Mouse (Mus musculus) cerebellum, adult (tissue): ENCODE results near the gene Tmem59l.

Source experiments
- ATAC-seq: cut with Nextera tagmentation; 2 replicates; pipeline ENCODE4 v1.9.2; 2017; ENCODE audit warnings: mild to moderate bottlenecking, moderate library complexity, mixed read lengths; ENCODE audit not compliant: insufficient number of reproducible peaks, low FRiP score, low TSS enrichment

The Tmem59l gene

DNA sequence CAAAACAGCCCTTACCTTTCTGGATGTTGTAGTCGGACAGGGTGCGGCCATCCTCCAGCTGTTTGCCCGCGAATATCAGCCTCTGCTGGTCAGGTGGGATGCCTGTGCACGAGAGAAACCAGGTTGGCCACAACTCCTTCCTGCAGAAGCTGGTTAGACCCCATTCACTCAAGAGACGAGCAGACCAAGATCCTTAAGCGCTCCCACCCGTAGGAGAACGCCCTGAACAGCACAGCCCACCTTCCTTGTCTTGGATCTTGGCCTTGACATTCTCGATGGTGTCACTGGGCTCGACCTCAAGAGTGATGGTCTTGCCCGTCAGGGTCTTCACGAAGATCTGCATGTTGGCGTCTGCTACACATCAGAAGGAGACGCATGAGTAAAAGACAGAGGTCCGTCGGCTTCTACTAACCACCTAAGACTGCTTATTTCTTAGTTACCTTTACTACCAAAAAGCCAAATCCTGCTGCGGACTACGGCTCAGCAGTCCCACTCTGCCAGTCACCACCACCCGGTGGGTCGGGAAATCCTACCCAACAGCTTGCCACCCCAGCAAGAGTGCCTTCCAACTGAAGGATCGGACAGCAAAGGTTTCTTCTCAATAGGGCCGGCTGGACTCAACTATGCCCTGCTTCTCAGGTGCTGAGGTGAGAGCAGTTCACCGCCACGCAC is 22.3 kb upstream of the Tmem59l start:
- ATAC-seq: no peak

DNA sequence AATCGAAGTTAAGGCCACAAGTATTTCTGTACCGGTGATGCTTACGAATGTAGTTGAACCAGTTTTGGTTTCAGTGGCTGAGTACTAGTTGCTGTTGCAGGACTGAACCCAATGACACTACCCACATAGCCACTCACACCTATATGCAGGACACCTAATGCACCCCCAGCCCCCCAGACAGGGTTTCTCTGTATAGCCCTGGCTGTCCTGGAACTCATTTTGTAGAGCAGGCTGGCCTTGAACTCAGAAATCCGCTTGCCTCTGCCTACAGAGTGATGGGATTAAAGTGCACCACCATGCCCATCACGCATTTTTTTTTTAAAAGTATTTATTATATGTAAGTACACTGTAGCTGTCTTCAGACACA is 19.9 kb upstream of the Tmem59l start:
- ATAC-seq: no peak

GRCm38 (mm10) chr8:70506328-70507026 is 19.3 kb upstream of the Tmem59l start, which contains the start of gene Rex1bd:
Rex1bd (minus strand) TSS chr8:70506752.
- peak; percentile 34 for ATAC-seq

- ATAC-seq: no peak
Measured at GRCm38 (mm10) chr8:70505698-70506327, 18.7 kb upstream of the Tmem59l start.

DNA sequence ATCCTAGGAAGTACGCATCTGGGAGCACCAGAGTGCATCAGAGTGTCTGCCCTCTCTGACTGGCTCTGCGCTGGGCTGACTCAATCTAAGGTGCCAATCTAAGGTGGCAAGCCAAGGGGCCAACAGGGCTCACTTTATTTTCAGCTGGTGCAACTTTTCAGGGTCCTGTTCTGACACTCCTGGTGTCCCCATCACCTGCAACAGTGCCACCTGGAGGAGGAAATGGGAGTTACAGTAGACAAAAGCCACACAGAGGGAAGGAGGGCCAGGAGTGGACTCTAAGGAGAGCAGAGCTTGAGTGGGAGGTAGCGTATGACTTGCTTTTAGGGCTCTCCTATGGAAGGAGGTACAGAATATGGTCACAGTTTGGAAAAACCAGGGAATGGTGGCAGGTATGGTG is 17.7 kb upstream of the Tmem59l start:
- no peak for ATAC-seq

- no peak for ATAC-seq
Measured at GRCm38 (mm10) chr8:70504291-70504716, 17.1 kb upstream of the Tmem59l start.

- ATAC-seq: peak; percentile 14; the same call in 1 of the 2 replicates
Measured at GRCm38 (mm10) chr8:70503062-70503750, 16.0 kb upstream of the Tmem59l start.

DNA sequence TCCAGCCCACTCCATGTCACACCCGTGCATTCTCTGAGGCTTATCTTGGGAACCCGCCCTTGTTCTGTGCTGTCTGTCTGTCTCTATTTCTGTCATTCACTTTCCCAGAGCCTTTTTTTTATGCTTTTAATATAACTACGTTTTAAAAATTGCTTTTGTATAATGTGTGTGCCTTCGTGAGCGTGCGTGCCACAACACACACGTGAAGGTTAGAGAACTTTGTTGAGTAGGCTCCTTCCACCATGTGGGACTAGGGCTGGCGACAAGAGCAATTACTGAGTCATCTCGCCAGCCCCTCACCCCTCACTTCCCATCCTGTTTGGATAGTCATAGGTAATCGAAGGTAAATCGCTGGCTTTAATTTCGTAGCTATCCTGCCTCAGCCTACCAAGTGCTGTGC is 15.4 kb upstream of the Tmem59l start:
- no peak for ATAC-seq

- no peak for ATAC-seq
Measured at GRCm38 (mm10) chr8:70501820-70502529, 14.8 kb upstream of the Tmem59l start.

- ATAC-seq: no peak
Measured at GRCm38 (mm10) chr8:70500386-70501301, 13.5 kb upstream of the Tmem59l start.

GRCm38 (mm10) chr8:70495771-70496062 is 8.6 kb upstream of the Tmem59l start:
- ATAC-seq: no peak

DNA sequence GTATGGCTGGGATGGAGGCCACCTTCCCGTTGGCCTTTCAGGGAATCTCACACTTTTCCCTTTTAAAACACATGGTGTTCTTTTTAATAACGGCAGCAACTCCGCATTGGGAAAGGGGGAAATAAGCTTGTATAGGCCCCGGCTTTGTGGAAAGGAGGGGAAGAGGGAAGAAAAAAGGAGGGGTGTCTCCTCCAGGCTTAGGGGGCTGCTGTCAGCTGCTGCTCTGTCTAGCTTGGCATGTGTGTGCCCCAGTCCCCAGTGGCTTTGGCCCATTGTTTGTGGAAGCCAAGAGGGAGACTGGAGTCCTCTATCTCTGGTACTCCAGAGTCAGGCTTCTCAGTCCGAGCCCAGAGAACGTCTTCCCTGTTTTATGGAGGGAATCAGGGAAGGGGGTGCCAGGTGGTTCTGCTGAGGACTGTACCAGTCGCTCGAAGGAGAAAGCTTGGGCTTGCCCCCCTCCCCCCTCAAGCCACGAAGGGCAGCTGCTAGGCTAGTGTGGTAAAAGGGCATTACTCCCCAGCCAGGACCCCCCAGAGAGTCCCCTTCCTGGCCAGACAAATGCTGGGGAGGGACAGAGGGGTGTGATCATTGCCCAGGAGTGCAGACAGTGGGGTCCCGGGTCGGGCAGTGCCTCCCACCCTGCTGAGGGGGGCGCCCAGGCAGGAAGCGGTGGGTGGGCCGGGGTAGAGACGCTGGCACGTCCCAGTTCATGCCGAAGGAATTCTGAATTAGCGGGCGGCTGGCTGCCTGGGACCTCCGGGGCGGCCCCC is 8.0 kb upstream of the Tmem59l start:
- no peak for ATAC-seq

DNA sequence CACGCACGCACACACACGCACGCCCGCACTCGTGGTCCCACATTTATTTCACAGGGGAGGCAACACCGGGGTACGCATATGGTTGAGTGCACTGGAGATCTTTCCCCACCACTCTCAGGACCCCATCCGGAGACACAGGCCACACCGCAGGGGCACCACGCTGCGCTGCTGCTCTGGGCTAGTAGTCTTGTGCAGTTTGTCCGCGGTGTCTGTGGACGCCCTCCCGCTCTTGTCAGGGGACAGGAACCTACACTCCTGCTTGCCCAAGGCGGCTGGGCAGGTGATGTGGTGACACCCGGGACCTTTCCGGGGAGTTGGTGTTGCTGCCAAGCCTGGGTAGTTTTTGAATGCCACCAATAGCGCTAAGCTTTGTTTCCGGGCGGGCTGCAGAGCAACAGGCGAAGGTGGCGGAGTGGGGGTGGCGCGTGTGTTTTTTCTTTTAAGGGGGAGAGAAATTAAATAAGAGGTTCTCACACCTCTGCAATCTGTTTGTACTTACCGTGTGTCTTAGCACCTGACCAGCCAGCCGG is 7.3 kb upstream of the Tmem59l start:
- ATAC-seq: no peak

DNA sequence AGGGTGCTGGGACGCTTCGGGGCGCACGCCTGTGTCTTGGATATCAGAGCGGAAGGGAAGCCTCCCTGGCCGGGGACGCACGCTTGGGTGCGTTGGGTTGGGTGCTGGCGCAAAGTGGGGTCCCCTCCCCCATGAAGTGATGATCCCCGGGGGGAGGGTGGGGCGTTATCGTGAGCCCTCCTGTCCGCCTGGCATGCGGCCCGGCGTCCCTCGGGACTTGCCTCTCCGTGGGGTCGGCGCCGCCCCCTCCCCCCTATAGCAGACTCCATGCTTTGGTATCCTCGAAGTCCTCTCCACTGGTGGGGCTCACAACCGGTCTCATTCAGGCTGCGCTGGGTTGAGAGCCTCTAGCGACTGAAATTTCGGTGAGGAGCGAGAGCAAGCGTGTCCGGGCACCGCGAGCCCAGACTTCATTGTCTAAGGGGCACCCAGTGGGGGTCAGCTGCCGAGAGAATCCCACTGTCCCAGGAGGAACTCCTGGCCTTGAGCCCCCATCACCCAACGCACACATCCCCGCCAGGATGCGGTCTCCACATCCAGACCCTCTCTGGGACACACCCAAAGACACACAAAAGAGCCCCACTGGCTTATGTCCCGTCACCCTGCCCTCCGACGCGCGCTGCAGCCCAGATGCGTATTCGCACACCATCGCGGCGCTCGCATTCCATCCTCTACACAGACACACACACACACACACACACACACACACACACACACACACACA is 6.7 kb upstream of the Tmem59l start:
- no peak for ATAC-seq

- no peak for ATAC-seq
Measured at GRCm38 (mm10) chr8:70492664-70493640, 5.8 kb upstream of the Tmem59l start, which contains the start of gene Crlf1. Crlf1 (plus strand) TSS chr8:70493158.

GRCm38 (mm10) chr8:70490880-70491495 is 3.8 kb upstream of the Tmem59l start:
- no peak for ATAC-seq
